Mouse (Mus musculus): ENCODE measurements around the gene Dclk2. TPM values are rescaled to one million over a fixed set of nuclear protein-coding genes. Genes with fewer than 3 reads are reported as not detected.

The Dclk2 gene
- polyA plus RNA-seq, 1 experiment from 2014 or later, result 6.8 TPM

- no peaks in the 10 kb centered on the region for H3K9me3 ChIP-seq
- WGBS, result 34% methylated on average over 9 of the region's 9 CpGs
- peak; percentile 84 for ATAC-seq
- peak overlapping the region; percentile 66 for H3K27ac ChIP-seq
- H3K4me1 ChIP-seq (replicated peaks), result no peaks in the 10 kb centered on the region
- no peaks in the 10 kb centered on the region for H3K27me3 ChIP-seq (replicated peaks)
- no peak overlapping the region for H3K9ac ChIP-seq
- H3K4me2 ChIP-seq (replicated peaks), result peak overlapping the region; percentile 24; the same call in 1 of the 2 replicates
- H3K4me3 ChIP-seq (replicated peaks), result no peak overlapping the region
- no peaks in the 10 kb centered on the region for H3K36me3 ChIP-seq
Measured at GRCm38 (mm10) chr3:86761095-86762035, 159.3 kb downstream of the Dclk2 start.

- H3K4me3 ChIP-seq (replicated peaks), result no peak overlapping the region
- ATAC-seq, result no peak
- no peaks in the 10 kb centered on the region for H3K36me3 ChIP-seq
- H3K9ac ChIP-seq, result no peak overlapping the region
- 0 out of 2 replicates have a peak overlapping the region, but pooled peaks have one; percentile 29 for H3K27ac ChIP-seq
- peak overlapping the region; percentile 7; the same call in 1 of the 2 replicates for H3K4me2 ChIP-seq (replicated peaks)
- WGBS, result 45% methylated on average over 7 of the region's 7 CpGs
- H3K27me3 ChIP-seq (replicated peaks), result no peaks in the 10 kb centered on the region
- no peaks in the 10 kb centered on the region for H3K4me1 ChIP-seq (replicated peaks)
- no peaks in the 10 kb centered on the region for H3K9me3 ChIP-seq
Measured at GRCm38 (mm10) chr3:86760474-86760873, 160.2 kb downstream of the Dclk2 start.

GRCm38 (mm10) chr3:86759834-86760233 lies 160.8 kb downstream of the Dclk2 start:
- ATAC-seq, result no peak
- H3K4me3 ChIP-seq (replicated peaks), result no peak overlapping the region
- H3K36me3 ChIP-seq, result no peaks in the 10 kb centered on the region
- H3K9me3 ChIP-seq, result no peaks in the 10 kb centered on the region
- H3K27ac ChIP-seq, result peak overlapping the region; percentile 77
- H3K27me3 ChIP-seq (replicated peaks), result no peaks in the 10 kb centered on the region
- H3K4me1 ChIP-seq (replicated peaks), result no peaks in the 10 kb centered on the region
- 42% methylated on average over 8 of the region's 8 CpGs for WGBS
- no peak overlapping the region for H3K9ac ChIP-seq
- H3K4me2 ChIP-seq (replicated peaks), result peak overlapping the region; percentile 46

GRCm38 (mm10) chr3:86759383-86759782 lies 161.3 kb downstream of the Dclk2 start:
- no peak overlapping the region for H3K27ac ChIP-seq
- no peaks in the 10 kb centered on the region for H3K27me3 ChIP-seq (replicated peaks)
- no peak overlapping the region for H3K9ac ChIP-seq
- WGBS, result 37% methylated on average over 1 of the region's 1 CpGs
- no peaks in the 10 kb centered on the region for H3K36me3 ChIP-seq
- H3K4me2 ChIP-seq (replicated peaks), result peak overlapping the region; percentile 46
- no peak overlapping the region for H3K4me3 ChIP-seq (replicated peaks)
- ATAC-seq, result no peak
- H3K4me1 ChIP-seq (replicated peaks), result no peaks in the 10 kb centered on the region
- no peaks in the 10 kb centered on the region for H3K9me3 ChIP-seq

GRCm38 (mm10) chr3:86758727-86759126 lies 161.9 kb downstream of the Dclk2 start:
- no peaks in the 10 kb centered on the region for H3K27me3 ChIP-seq (replicated peaks)
- H3K9me3 ChIP-seq, result no peaks in the 10 kb centered on the region
- no peaks in the 10 kb centered on the region for H3K4me1 ChIP-seq (replicated peaks)
- H3K4me2 ChIP-seq (replicated peaks), result peak overlapping the region; percentile 40
- 0 out of 2 replicates have a peak overlapping the region, but pooled peaks have one; percentile 36 for H3K27ac ChIP-seq
- H3K9ac ChIP-seq, result no peak overlapping the region
- 0 out of 2 replicates have a peak overlapping the region, but pooled peaks have one; percentile 17 for H3K4me3 ChIP-seq (replicated peaks)
- 39% methylated on average over 6 of the region's 6 CpGs for WGBS
- H3K36me3 ChIP-seq, result no peaks in the 10 kb centered on the region
- ATAC-seq, result no peak

GRCm38 (mm10) chr3:86756548-86756947 lies 164.1 kb downstream of the Dclk2 start:
- H3K27ac ChIP-seq, result no peak overlapping the region
- H3K27me3 ChIP-seq (replicated peaks), result no peaks in the 10 kb centered on the region
- no peak for ATAC-seq
- H3K4me1 ChIP-seq (replicated peaks), result no peaks in the 10 kb centered on the region
- H3K9ac ChIP-seq, result no peak overlapping the region
- no peaks in the 10 kb centered on the region for H3K36me3 ChIP-seq
- no peaks in the 10 kb centered on the region for H3K9me3 ChIP-seq
- no peak overlapping the region for H3K4me2 ChIP-seq (replicated peaks)
- WGBS, result 59% methylated on average over 1 of the region's 1 CpGs
- no peak overlapping the region for H3K4me3 ChIP-seq (replicated peaks)

GRCm38 (mm10) chr3:86754595-86755557 lies 165.8 kb downstream of the Dclk2 start:
- Histone ChIP-seq H3K27ac (peak overlapping the region; percentile 81), H3K4me2 (replicated peaks) (peak overlapping the region; percentile 46), H3K9me3 (no peaks in the 10 kb centered on the region), H3K4me3 (replicated peaks) (no peak overlapping the region), H3K4me1 (replicated peaks) (0 out of 2 replicates have a peak, but pooled peaks cover 2% of the 10 kb centered on the region), H3K36me3 (no peaks in the 10 kb centered on the region), H3K27me3 (replicated peaks) (no peaks in the 10 kb centered on the region), H3K9ac (peak overlapping the region; percentile 33)
- no peak for ATAC-seq
- WGBS, result 56% methylated on average over 14 of the region's 14 CpGs

GRCm38 (mm10) chr3:86754178-86754577 lies 166.5 kb downstream of the Dclk2 start:
- Histone ChIP-seq H3K4me1 (replicated peaks) (0 out of 2 replicates have a peak, but pooled peaks cover 3% of the 10 kb centered on the region), H3K36me3 (no peaks in the 10 kb centered on the region), H3K4me3 (replicated peaks) (no peak overlapping the region), H3K4me2 (replicated peaks) (peak overlapping the region; percentile 46), H3K27me3 (replicated peaks) (no peaks in the 10 kb centered on the region), H3K27ac (peak overlapping the region; percentile 81), H3K9ac (peak overlapping the region; percentile 33), H3K9me3 (no peaks in the 10 kb centered on the region)
- WGBS, result 25% methylated on average over 6 of the region's 6 CpGs
- ATAC-seq, result 0 out of 2 replicates have a peak, but pooled peaks have one; percentile 52

GRCm38 (mm10) chr3:86750652-86751051 lies 170.0 kb downstream of the Dclk2 start:
- H3K36me3 ChIP-seq, result no peaks in the 10 kb centered on the region
- H3K9ac ChIP-seq, result peak overlapping the region; percentile 37
- H3K4me3 ChIP-seq (replicated peaks), result no peak overlapping the region
- no peaks in the 10 kb centered on the region for H3K27me3 ChIP-seq (replicated peaks)
- peak overlapping the region; percentile 41 for H3K4me2 ChIP-seq (replicated peaks)
- H3K4me1 ChIP-seq (replicated peaks), result 0 out of 2 replicates have a peak, but pooled peaks cover 3% of the 10 kb centered on the region
- no peaks in the 10 kb centered on the region for H3K9me3 ChIP-seq
- no peak for ATAC-seq
- 29% methylated on average over 7 of the region's 7 CpGs for WGBS
- peak overlapping the region; percentile 84 for H3K27ac ChIP-seq

- no peaks in the 10 kb centered on the region for H3K27me3 ChIP-seq (replicated peaks)
- ATAC-seq, result no peak
- H3K4me2 ChIP-seq (replicated peaks), result no peak overlapping the region
- no peak overlapping the region for H3K9ac ChIP-seq
- 79% methylated on average over 10 of the region's 10 CpGs for WGBS
- H3K4me1 ChIP-seq (replicated peaks), result 0 out of 2 replicates have a peak, but pooled peaks cover 3% of the 10 kb centered on the region
- no peaks in the 10 kb centered on the region for H3K36me3 ChIP-seq
- no peak overlapping the region for H3K4me3 ChIP-seq (replicated peaks)
- no peak overlapping the region for H3K27ac ChIP-seq
- H3K9me3 ChIP-seq, result no peaks in the 10 kb centered on the region
Measured at GRCm38 (mm10) chr3:86745769-86746512, 174.7 kb downstream of the Dclk2 start.

- Histone ChIP-seq H3K27ac (no peak overlapping the region), H3K4me3 (replicated peaks) (no peak overlapping the region), H3K36me3 (no peaks in the 10 kb centered on the region), H3K9me3 (no peaks in the 10 kb centered on the region), H3K4me2 (replicated peaks) (no peak overlapping the region), H3K9ac (no peak overlapping the region), H3K4me1 (replicated peaks) (0 out of 2 replicates have a peak, but pooled peaks cover 3% of the 10 kb centered on the region), H3K27me3 (replicated peaks) (no peaks in the 10 kb centered on the region)
- ATAC-seq, result no peak
- 76% methylated on average over 4 of the region's 4 CpGs for WGBS
Measured at GRCm38 (mm10) chr3:86745348-86745747, 175.3 kb downstream of the Dclk2 start.

Data from intestine, embryonic 15.5 days (tissue).